Mouse (Mus musculus): ENCODE measurements around the gene Glmp.
"Not testable (repeated sequence)": the region's sequence is repeated elsewhere in the genome, so short reads cannot be mapped to it uniquely, and the experiment has no call there.

Gene Glmp

DNA sequence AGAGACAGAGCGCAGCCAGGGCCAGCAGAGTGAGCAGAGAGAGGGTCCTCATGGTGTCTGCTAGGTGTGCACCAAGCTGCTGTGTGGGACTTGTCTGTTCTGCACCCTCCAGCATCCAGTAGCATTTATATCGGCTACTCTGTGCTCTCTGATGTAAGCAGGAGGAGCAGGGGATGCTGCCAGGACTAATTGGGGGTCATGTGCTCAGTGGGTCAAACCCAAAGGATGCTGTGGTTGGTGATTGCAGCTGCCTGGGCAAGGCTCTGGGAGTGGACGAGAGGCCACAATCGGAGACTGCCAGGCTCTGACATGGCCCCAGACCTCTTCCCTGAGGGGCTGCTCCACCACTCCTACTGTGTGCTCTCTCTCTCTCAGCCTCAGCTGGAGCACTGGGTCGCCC lies 53.8 kb downstream of the Glmp start, which contains the start of gene Bglap2:
Gene Bglap2, minus strand, starts transcription at position 101 of the 400 bp plus-strand sequence.
- DNase-seq: not testable (repeated sequence)

All from kidney, adult 9 months (tissue).